Mouse (Mus musculus) bone marrow, adult 2 months (tissue): Measurements from ENCODE around the gene Defb11. TPM values are rescaled to one million over a fixed set of nuclear protein-coding genes. Genes with fewer than 3 reads are reported as not detected.
"Not testable (repeated sequence)": the region's sequence is repeated elsewhere in the genome, so short reads cannot be mapped to it uniquely, and the experiment has no call there.

ENCODE experiments used
- H3K27ac ChIP-seq: fragments of 200-500 bp; 2 replicates; pipeline ENCODE4 v1.5.1; 2012; ENCODE audit warnings: low read depth, mild to moderate bottlenecking, control low read depth, inconsistent platforms, low read length; ENCODE audit not compliant: control insufficient read depth, poor library complexity, insufficient read depth
- H3K4me1 ChIP-seq: fragments of 200-500 bp; 2 replicates; pipeline ENCODE4 v1.6.1; 2011; ENCODE audit warnings: low read length; ENCODE audit not compliant: control insufficient read depth, insufficient read depth
- H3K4me3 ChIP-seq: fragments of 200-500 bp; replicated peaks from 2 replicates; pipeline ENCODE3; 2011; ENCODE audit warnings: mild to moderate bottlenecking, low read depth, low read length, control low read depth; ENCODE audit not compliant: control insufficient read depth
- CTCF ChIP-seq: fragments of 200-500 bp; IDR thresholded peaks from 2 replicates; pipeline ENCODE4 v1.5.1; 2011; ENCODE audit warnings: low read length, control low read depth; ENCODE audit not compliant: control insufficient read depth, insufficient read depth
- POLR2A ChIP-seq: fragments of 200-500 bp; IDR thresholded peaks from 2 replicates; pipeline ENCODE4 v1.6.1; 2011; ENCODE audit warnings: low read depth, mild to moderate bottlenecking, control low read depth, low read length, borderline replicate concordance; ENCODE audit not compliant: control insufficient read depth
- WGBS: fragments of 180-500 bp; shearing (Covaris S2); methylation state at CpG from one replicate; pipeline ENCODE4 v1.1.7; 2018; 5-methylcytosine and 5-hydroxymethylcytosine counted together
- polyA plus RNA-seq: library from polyadenylated mRNA; stranded (reverse); fragments of >200 nt; gene quantifications from 2 replicates; pipeline ENCODE4 v1.2.4, GENCODE M21; 2011; ENCODE audit warnings: low replicate concordance; ENCODE audit not compliant: missing spikeins, insufficient read depth, insufficient read length

The Defb11 gene
- not detected in 2 replicates for polyA plus RNA-seq

DNA sequence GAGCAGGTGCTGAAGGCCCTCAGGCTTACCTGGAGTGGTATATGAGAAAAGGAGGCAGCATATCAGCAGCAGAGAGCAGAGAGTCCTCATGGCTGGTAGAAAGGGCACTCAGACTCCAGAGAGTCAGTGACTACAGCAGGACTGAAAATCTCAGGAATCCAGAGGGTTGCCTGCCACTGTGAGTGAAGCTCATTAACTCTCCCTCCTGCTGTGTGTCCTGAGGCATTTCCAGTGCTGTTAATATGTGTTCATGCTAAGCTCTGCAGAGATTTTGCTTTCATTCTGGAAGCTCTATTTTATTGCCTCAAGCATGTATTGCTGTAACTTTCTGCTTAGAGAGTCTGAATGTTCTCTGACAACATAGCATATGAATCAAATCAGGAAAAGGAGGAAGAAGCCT is at the start of gene Defb11:
Gene Defb11 (minus strand): TSS at position 123 of the 400 bp plus-strand sequence.
- not testable (repeated sequence) for H3K4me3 ChIP-seq, H3K4me1 ChIP-seq, H3K27ac ChIP-seq

DNA sequence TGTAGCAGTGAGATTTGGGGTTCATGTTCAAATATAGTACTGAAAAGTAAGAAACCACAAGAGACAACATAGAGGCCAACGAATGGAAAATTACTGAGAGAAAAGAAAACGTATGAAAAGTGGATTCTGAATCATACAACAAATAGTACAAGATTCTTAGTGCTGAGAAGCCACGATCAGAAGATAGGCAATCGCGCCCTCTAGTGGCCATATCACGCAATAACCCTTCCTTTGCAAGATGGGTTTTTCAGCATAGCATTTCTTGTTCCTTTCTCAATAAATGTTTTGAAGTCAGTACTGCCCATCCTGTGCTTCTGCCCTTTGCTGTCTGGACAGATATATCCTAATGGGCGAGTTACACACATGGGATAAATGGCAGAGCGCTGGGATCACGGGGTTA is 49.1 kb upstream of the Defb11 start:
- no peak for TF ChIP-seq POLR2A
- 0 out of 2 replicates have a peak, but pooled peaks have one; percentile 11 for TF ChIP-seq CTCF
- no peak overlapping the region for H3K4me3 ChIP-seq
- no peak overlapping the region for H3K27ac ChIP-seq
- no peaks in the 10 kb centered on the region for H3K4me1 ChIP-seq
- WGBS = 5% methylated on average over 9 of the region's 9 CpGs

DNA sequence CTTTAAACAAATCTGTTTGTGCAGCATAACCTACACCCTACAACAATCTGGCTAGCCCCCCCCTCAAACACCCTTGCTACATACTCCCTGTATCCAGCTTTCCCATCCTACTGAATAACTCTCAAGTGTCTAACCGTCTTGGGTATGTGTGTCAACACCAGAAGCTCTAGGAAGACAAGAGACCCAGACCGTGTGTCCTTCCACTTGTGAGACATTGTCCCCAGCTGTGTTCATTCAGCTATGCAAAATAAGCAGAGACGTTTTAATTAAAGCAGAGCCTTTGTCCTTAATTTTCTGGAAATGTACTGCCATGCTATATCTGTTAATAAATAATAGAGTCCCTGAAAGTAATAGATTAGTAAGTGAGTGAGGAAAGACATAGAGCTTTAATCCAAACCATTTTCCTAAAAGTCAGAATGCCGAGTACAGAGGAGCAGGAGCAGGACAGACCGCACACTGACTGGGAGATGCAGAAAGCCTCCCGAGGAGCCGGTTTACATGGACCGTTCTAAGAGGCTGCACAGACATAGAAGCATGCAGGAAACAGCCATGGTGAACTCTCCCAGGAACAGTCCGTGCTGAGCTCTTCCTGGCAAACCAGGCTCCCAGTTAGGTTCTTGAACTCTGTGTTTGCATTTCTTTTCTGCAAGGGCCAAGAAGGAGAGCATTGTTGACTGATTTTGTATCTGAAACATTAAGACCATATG is 41.3 kb upstream of the Defb11 start:
- no peak overlapping the region for H3K4me3 ChIP-seq
- TF ChIP-seq POLR2A (no peak), CTCF (no peak)
- H3K27ac ChIP-seq = no peak overlapping the region
- 78% methylated on average over 9 of the region's 9 CpGs for WGBS
- no peaks in the 10 kb centered on the region for H3K4me1 ChIP-seq

DNA sequence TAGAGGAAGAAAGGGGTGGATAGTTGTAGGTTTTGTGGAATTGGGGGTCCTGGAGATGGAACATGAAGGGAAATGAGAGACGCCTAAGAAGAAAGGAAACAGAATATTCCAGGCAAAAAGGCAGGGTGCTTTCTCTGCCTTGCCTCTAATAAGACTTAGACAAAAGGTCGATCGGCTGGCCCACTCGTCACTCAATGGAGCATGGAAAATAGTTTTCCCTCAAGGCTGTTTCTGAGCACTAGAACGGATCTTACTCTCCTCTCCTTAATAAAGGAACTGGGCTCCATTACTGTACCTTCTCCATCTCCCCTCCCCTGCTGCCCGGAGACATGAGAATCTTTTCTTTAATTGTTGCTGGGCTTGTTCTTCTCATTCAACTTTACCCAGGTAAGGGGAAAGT is 40.2 kb upstream of the Defb11 start, which contains the start of gene Defb13:
Gene Defb13 (plus strand): TSS at position 301 of the 400 bp plus-strand sequence.
- no peaks in the 10 kb centered on the region for H3K4me1 ChIP-seq
- no peak within 1 kb of the TSS for H3K27ac ChIP-seq
- TF ChIP-seq POLR2A (no peak), CTCF (no peak)
- no peak within 1 kb of the TSS for H3K4me3 ChIP-seq
- WGBS = 81% methylated on average over 6 of the region's 6 CpGs

DNA sequence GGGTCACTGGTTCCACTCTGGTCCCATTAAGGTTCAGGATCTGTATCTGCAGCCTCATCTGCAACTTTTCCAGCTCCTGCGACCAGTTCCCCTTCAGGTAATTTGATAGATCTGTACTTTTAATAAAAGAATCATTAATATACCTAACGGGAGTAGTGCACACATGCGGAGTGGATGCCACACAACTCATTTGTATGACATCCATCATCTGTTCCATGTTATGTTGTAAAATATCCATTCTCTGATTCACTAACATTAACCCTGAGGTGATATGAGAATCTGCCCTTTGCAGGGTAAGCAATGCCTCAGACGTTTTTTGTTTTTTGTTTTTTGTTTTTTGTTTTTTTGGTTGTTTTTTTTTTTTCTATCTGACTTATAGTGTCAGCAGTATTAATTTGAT is 31.8 kb upstream of the Defb11 start, which contains the start of gene Defb35:
Gene Defb35 (plus strand): TSS at position 301 of the 400 bp plus-strand sequence.
- WGBS = 79% methylated on average over 4 of the region's 4 CpGs
- H3K27ac ChIP-seq, H3K4me3 ChIP-seq, H3K4me1 ChIP-seq: not testable (repeated sequence)

DNA sequence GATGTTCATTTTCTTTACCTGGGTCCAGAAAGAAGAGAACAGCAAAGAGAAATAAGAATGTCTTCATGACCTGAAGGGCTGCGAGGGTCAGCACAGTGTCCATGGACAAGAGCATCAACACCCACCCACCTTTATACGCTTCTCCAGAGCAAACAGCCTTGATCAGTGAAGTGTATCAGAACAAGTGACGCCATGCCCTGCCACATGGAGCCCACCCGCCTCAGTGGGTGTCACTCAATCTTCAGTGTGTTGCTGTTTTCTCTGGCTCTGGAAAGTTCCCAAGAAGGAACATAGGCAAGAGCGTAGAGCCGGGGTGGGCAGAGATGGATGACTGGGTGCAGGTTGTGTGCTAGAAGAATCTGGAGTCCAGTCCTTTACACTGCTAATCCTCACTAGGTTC is 26.4 kb upstream of the Defb11 start, which contains the start of gene Defb15:
Gene Defb15 (minus strand): TSS at position 101 of the 400 bp plus-strand sequence.
- H3K4me3 ChIP-seq = no peak within 1 kb of the TSS
- WGBS = 85% methylated on average over 6 of the region's 6 CpGs
- H3K27ac ChIP-seq = no peak within 1 kb of the TSS
- TF ChIP-seq CTCF (no peak), POLR2A (no peak)
- no peaks in the 10 kb centered on the region for H3K4me1 ChIP-seq

DNA sequence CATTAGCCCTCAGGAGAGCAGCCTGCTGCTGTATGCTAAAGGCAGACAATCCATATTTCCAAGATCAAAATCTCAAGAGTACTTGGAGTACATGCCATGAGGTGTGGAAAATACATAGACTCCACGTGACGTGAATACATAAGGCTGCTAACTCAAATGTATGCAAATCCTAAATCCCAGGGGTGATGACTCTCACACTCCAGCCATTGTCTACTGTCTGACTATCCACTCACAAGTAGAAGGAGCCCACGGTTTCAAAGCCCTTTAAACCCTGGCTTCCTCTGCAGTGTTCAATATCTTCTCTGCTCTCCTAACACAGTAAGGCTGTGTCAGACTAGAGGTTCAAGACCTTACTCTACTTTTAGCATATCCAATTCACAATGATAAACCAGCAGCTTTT is 24.5 kb upstream of the Defb11 start:
- not testable (repeated sequence) for H3K4me1 ChIP-seq, H3K4me3 ChIP-seq, H3K27ac ChIP-seq
- 77% methylated on average over 3 of the region's 3 CpGs for WGBS

DNA sequence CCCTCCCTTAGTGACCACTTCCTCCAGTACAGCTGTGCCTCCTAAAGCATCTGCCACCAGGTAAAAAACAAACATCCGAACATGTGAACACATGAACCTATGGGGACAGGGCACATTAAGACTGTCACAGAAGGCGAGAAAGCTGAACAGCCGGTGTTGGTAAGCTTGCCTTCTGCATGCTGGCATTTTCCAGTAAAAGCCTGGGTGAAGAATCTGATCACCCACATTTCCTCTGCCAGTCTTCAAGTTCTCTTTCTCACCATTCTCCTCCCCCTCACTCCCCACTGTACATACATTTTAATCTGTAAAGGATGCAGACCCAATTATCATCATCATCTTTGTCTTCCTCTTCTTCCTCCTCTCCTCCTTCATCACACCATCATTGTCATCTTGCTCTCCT is 9.4 kb upstream of the Defb11 start:
- no peak for TF ChIP-seq CTCF
- no peak for TF ChIP-seq POLR2A
- Histone ChIP-seq H3K4me1 (no peaks in the 10 kb centered on the region), H3K27ac (no peak overlapping the region), H3K4me3 (no peak overlapping the region)
- WGBS = 76% methylated on average over 3 of the region's 3 CpGs

DNA sequence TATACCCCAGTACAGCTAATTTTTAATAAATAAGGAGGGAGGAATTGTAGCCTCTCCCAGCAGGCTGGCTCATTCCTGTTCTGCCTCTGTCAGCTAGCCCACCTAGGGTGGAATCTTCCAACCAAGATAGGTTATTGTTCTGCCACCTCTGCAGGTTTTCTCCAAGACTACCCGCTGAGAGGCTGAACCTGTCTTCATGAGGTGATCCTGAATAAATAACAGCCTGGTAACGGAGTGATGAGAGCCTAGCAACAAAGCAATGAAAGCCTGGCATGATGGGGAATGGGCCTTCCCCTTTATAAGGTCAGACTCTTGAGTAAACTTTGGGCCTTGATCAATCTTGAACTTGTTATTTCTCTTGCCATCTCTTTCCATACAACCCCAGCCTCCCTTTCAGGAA is 6.3 kb upstream of the Defb11 start:
- 43% methylated on average over 2 of the region's 2 CpGs for WGBS

More for the DNA sequence above, 6.3 kb upstream of the Defb11 start:
- TF ChIP-seq POLR2A (no peak), CTCF (no peak)
- no peak overlapping the region for H3K4me3 ChIP-seq
- no peaks in the 10 kb centered on the region for H3K4me1 ChIP-seq
- no peak overlapping the region for H3K27ac ChIP-seq
